Mouse (Mus musculus) layer of hippocampus, adult 2 months (tissue): ENCODE measurements around the gene Hmces. TPM values are rescaled to one million over a fixed set of nuclear protein-coding genes. Genes with fewer than 3 reads are reported as not detected.
"Not testable (repeated sequence)": the region's sequence is repeated elsewhere in the genome, so short reads cannot be mapped to it uniquely, and the experiment has no call there.

ENCODE experiments used
- DNase-seq, 2 experiments: peaks; one replicate each; pipeline ENCODE4 v3.0.0; 2022; ENCODE audit warnings: low spot score in 2 of 2
- H3K27ac ChIP-seq: fragments of 200-600 bp; 2 replicates; pipeline ENCODE4 v1.8.1; 2022
- H3K4me3 ChIP-seq: fragments of 200-600 bp; 2 replicates; pipeline ENCODE4 v1.8.1; 2022; ENCODE audit warnings: mild to moderate bottlenecking
- CTCF ChIP-seq: fragments of 200-600 bp; conservative IDR thresholded peaks from 2 replicates; pipeline ENCODE4 v1.8.1; 2022; ENCODE audit warnings: antibody characterized with exemption, mild to moderate bottlenecking, moderate library complexity
- microRNA-seq, 2 experiments: library from miRNA; unstranded; fragments of <30 nt; microRNA quantifications; one replicate each; pipeline ENCODE4 v1.2.0; 2021
- total RNA-seq, 2 experiments: library from RNA; stranded (reverse); gene quantifications; 2 replicates each; pipeline ENCODE4 v1.2.3; 2021

The Hmces gene
- total RNA-seq, 2 experiments from 2014 or later, result 23.0 to 27.3 TPM

DNA sequence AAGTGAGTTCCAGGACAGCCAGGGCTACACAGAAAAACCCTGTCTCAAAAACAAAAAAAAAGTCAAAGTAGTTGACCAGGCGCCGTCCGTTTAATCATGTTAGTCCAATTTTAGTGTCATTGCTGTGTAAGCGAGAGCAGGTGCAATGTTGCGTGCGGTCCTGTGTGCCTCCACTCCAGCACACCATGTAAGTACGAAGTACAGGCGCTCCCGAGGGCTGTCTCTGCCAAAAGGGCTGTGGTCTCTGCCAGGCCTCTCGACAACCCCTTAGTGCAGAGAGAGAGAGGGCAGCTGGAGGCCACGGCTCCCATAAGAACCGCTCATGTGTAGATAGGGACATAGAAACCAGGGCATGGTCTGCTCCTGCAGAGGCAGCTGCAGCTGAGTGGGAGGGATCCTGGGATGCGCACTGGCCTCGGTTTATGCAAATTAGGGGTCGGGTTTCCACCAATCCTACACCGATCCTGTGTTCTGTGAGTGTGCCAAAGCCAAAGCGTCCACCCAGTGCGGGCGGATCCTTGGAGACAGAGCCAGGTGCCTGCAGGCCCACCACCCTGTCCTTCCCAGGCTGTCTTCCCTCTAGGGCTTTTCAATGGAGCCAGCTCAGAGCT is 23.5 kb downstream of the Hmces start:
- DNase-seq, result no peak
- no peak for TF ChIP-seq CTCF
- Histone ChIP-seq H3K27ac (no peak overlapping the region), H3K4me3 (no peak overlapping the region)

GRCm38 (mm10) chr6:87938941-87939340 is 25.2 kb downstream of the Hmces start:
- Histone ChIP-seq H3K4me3 (no peak overlapping the region), H3K27ac (no peak overlapping the region)
- TF ChIP-seq CTCF, result no peak
- no peak for DNase-seq

GRCm38 (mm10) chr6:87942179-87942578 is 28.4 kb downstream of the Hmces start:
- no peak for DNase-seq
- no peak overlapping the region for H3K4me3 ChIP-seq
- no peak for TF ChIP-seq CTCF
- H3K27ac ChIP-seq, result no peak overlapping the region

GRCm38 (mm10) chr6:87962457-87962856 is 48.7 kb downstream of the Hmces start:
- not testable (repeated sequence) for DNase-seq, H3K27ac ChIP-seq, H3K4me3 ChIP-seq

DNA sequence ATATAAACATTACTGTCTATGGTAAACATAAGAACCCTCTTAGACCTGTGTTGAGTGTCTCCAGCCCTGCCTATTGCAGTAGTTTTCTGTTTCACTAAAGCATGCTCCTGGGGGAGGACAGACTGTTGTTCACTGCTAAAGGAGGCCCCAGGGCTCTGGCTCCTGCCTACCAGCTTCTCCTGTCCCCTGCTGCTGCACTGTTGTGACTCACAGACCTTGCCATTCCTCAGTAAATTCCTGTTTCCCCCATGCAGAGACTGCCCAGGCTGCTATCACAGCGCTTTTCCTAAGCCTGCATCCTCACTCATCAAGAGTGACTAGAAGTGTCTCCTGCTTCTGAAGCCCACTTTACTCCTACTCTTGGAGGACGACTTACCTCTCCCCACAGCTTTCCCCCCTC is 56.3 kb downstream of the Hmces start:
- TF ChIP-seq CTCF, result no peak
- no peak overlapping the region for H3K27ac ChIP-seq
- H3K4me3 ChIP-seq, result no peak overlapping the region
- no peak for DNase-seq

DNA sequence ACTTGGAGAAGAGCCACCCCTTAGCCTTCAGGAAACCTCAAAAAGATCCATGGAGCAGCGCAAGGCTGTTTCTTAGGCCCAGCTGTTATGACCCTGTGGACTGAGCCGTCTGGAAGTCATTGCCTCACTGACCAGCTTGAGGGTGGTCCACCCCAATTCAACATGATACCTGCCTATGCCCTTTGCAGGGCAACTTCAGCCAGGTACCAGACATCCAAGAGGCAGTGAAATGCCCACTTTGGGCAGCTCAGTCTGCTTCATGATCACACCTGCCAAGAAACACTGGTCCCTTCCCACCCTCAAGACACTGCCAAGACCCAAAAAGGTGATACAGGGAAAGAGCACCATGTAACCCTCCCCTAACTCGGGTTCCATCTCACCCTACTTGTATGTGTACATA is 66.0 kb downstream of the Hmces start:
- Histone ChIP-seq H3K4me3 (peak overlapping the region; percentile 84), H3K27ac (peak overlapping the region; percentile 93)
- TF ChIP-seq CTCF, result no peak
- no peak for DNase-seq

DNA sequence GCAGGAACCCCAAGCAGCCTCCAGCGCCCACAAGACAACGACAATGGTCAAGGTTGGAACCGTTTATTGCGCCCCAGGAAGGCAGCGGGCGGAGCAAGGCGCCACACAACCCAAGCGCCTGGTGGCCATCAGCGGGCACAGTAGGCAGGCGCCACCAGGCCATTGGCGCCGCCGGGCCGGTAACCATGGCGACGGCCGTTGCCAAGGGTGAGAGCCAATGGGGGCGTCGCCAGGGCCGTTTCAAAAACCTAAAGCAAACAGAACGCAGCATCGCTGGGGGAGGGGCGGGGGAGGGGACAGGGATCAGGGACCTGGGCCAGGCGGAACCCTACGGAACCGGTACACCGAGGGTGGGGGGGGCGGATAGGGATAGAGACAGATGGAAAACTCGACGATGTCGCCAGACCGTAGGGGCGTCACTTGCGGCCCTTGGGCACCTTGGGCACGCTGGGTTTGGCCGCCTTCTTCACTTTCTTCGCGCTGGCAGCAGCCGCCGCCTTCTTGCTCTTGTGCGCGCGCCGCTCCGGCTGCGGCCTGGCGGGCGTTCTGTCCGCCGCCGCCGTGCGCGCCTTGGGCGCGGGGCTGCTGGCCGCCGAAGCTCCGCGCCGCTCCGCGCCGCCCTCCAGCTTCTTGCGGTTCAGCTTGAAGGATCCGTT is 66.8 kb downstream of the Hmces start:
- DNase-seq, result peak; percentile 83 to 87
- Histone ChIP-seq H3K27ac (peak overlapping the region; percentile 93), H3K4me3 (peak overlapping the region; percentile 84)
- TF ChIP-seq CTCF, result peak; percentile 75

- Histone ChIP-seq H3K27ac (peak overlapping the region; percentile 93), H3K4me3 (peak overlapping the region; percentile 84)
- no peak for TF ChIP-seq CTCF
- no peak for DNase-seq
Observed at GRCm38 (mm10) chr6:87981030-87981485, 67.3 kb downstream of the Hmces start.

DNA sequence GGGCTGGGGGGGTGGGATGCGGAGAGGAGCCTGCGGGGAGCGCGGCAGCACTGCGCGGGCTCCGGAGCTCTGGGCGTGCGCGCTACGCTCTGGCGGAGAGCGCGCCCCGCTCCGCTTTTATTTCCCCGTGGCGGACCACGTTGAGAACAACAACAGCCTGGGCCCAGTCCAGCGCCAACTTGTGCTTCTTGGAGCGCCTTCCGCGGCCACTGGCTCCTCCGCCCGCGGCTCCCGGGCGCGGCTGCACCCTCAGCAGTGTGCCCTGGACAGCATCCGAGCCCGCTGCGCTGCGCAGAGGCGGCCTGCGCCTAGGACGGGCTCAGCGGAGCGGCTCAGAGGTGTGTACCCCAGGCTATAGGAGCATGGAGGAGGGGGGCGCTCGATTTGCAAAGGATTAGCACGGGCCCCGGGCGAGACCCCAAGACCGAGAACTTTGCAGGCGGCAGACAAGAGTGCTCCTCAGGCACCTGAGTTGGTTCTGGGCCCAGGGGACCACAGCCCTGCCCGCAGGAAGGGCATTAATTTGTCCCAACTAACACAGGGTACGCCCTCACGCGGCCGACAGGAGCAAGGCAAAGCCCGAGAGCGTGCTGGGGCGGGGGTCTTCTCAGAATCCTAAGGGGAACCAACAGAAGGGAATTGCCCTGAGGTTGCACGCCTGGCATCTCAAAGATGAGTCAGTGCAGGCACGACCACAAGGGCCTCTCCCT is 68.0 kb downstream of the Hmces start, which contains the start of gene H1fx:
TSS of gene H1fx (minus strand) at position 91 of the 710 bp plus-strand sequence.
- Histone ChIP-seq H3K4me3 (peak within 1 kb of the TSS; percentile 84), H3K27ac (peak within 1 kb of the TSS; percentile 93)
- peak; percentile 70 for TF ChIP-seq CTCF
- DNase-seq, result peak; percentile 55 to 77

- no peak for TF ChIP-seq CTCF
- H3K27ac ChIP-seq, result no peak overlapping the region
- no peak for DNase-seq
- peak overlapping the region; percentile 80 for H3K4me3 ChIP-seq
Observed at GRCm38 (mm10) chr6:87982506-87982905, 68.8 kb downstream of the Hmces start.

Small RNAs within 50 kb of the gene (microRNA-seq; reads per million reads assigned to microRNA genes)
- gene Gm47286, result 0.32 to 0.74 reads per million in 2 experiments

Other genes starting within 250 kb of the Hmces start
- 1 to 10 TPM; 6.9 to 7.9 TPM for gene Aplf, start 241.7 kb upstream of the Hmces start, total RNA-seq
- gene Efcc1, start 183.1 kb upstream of the Hmces start, total RNA-seq, result 1 to 10 TPM; 3.7 to 4.3 TPM
- 1 to 10 TPM in 1 of 2 experiments, under 1 TPM in 1; 0.98 to 1.2 TPM for gene Gp9, start 135.9 kb upstream of the Hmces start, total RNA-seq
- gene Rab43, start 101.8 kb upstream of the Hmces start, total RNA-seq, result 10 to 100 TPM; 10.7 to 15.5 TPM
- gene Gm45140, start 78.1 kb upstream of the Hmces start, total RNA-seq, result 1 to 10 TPM; 3.7 to 4.4 TPM
- 10 to 100 TPM; 25.1 to 29.3 TPM for gene Isy1, start 75.1 kb upstream of the Hmces start, total RNA-seq
- 100 to 1,000 TPM; 255 to 275 TPM for gene Cnbp, start 62.8 kb upstream of the Hmces start, total RNA-seq
- gene Copg1, start 26.1 kb upstream of the Hmces start, total RNA-seq, result 100 to 1,000 TPM; 258 to 266 TPM
- 10 to 100 TPM; 65.7 to 68.1 TPM for gene H1fx, start 67.7 kb downstream of the Hmces start, total RNA-seq
- gene Rab7, start 131.3 kb downstream of the Hmces start, total RNA-seq, result 100 to 1,000 TPM; 305 to 332 TPM
- gene Rpn1, start 170.5 kb downstream of the Hmces start, total RNA-seq, result 100 to 1,000 TPM; 163 to 174 TPM